Comparison of ENCODE assay signal across 16 mouse cellular contexts in the genomic region with DNA sequence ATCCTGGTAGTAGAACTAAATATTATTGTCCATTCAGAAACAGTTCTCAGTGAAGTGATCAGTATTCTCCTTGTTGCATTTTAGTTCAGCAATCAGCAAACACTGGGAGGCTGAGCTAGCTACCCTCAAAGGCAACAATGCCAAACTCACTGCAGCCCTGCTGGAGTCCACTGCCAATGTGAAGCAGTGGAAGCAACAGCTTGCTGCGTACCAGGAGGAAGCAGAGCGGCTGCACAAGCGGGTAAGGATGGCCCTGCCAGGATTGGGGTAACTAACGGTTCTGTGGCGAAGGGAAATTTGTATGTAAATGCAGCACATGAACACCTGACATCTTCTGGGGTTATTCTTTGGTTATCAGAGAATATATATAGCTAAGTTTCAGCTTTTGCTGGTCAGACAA.
A peak's percentile ranks its signal among the peaks of the same experiment; 100 is the strongest.
DNase-seq lines count a peak whose midpoint lies in the region; ATAC-seq and TF ChIP-seq lines count a peak whose summit lies in the region.
"Had no signal": no experiment of that assay in that cellular context is flagged by ENCODE, and none has a peak within 500 bp of the region (broad histone marks: within the 10 kb centered on the region; RNA-seq: fewer than 3 reads in every experiment).

No protein-coding gene starts in this region.

- H3K27me3 ChIP-seq in heart, embryonic 11.5 days (ENCODE audit: control insufficient read depth, insufficient read depth, low read length): no peaks in the 10 kb centered on the region
- no peaks in the 10 kb centered on the region for H3K27me3 ChIP-seq in G1E (ENCODE audit: insufficient read depth, low read length)
- H3K27me3 ChIP-seq in cerebellum, adult 2 months (ENCODE audit: control insufficient read depth, insufficient read depth, low read length): no peaks in the 10 kb centered on the region
- H3K27me3 ChIP-seq in liver, embryonic 11.5 days (replicated peaks; ENCODE audit: control insufficient read depth, insufficient read depth, low read length): no peaks in the 10 kb centered on the region
- no peaks in the 10 kb centered on the region for H3K27me3 ChIP-seq in intestine, embryonic 16.5 days (replicated peaks; ENCODE audit: control insufficient read depth, insufficient read depth, low read length)
- H3K27me3 ChIP-seq: embryonic facial prominence, embryonic 13.5 days; hindbrain, embryonic 12.5 days; lung, embryonic 15.5 days had no signal

- ATAC-seq in heart, embryonic 11.5 days (replicated peaks; ENCODE audit: insufficient number of reproducible peaks, low FRiP score, low TSS enrichment): no peak
- ATAC-seq in G1E (ENCODE audit: extremely low read depth, insufficient number of reproducible peaks, low FRiP score, poor library complexity, severe bottlenecking): no peak
- ATAC-seq in liver, embryonic 11.5 days (replicated peaks; ENCODE audit: low FRiP score): no peak
- ATAC-seq in intestine, embryonic 16.5 days: no peak

- TF ChIP-seq CTCF in G1E (IDR thresholded peaks at IDR 0.05; ENCODE audit: low read depth, low read length): no peak
- TF ChIP-seq CTCF in cerebellum, adult 2 months (IDR thresholded peaks at IDR 0.05; ENCODE audit: borderline replicate concordance, insufficient read depth, low read depth, low read length): no peak

- H3K4me1 ChIP-seq in heart, embryonic 11.5 days (ENCODE audit: control insufficient read depth, insufficient read depth, low read length): peaks cover 8% of the 10 kb centered on the region
- H3K4me1 ChIP-seq in G1E (ENCODE audit: insufficient read depth, low read depth, low read length): peaks cover 65% of the 10 kb centered on the region
- no peaks in the 10 kb centered on the region for H3K4me1 ChIP-seq in cerebellum, adult 2 months (ENCODE audit: control insufficient read depth, insufficient read depth, low read length)
- H3K4me1 ChIP-seq in liver, embryonic 11.5 days (replicated peaks; ENCODE audit: control insufficient read depth, insufficient read depth, low read length): peaks cover 24% of the 10 kb centered on the region; the same call in 1 of the 2 replicates
- H3K4me1 ChIP-seq in intestine, embryonic 16.5 days (ENCODE audit: control insufficient read depth, insufficient read depth, low read length): no peaks in the 10 kb centered on the region; the same call in 1 of the 2 replicates
- H3K4me1 ChIP-seq: embryonic facial prominence, embryonic 13.5 days; hindbrain, embryonic 12.5 days; lung, embryonic 15.5 days had no signal

- H3K4me2 ChIP-seq in heart, embryonic 11.5 days: no peak overlapping the region
- no peak overlapping the region for H3K4me2 ChIP-seq in liver, embryonic 11.5 days
- no peak overlapping the region for H3K4me2 ChIP-seq in intestine, embryonic 16.5 days (ENCODE audit: low read depth, low read length)
- H3K4me2 ChIP-seq: embryonic facial prominence, embryonic 13.5 days; hindbrain, embryonic 12.5 days; lung, embryonic 15.5 days had no signal

- intact Hi-C loops in heart, postnatal 25 days (cut with DNase I): no loop called here

- H3K36me3 ChIP-seq in heart, embryonic 11.5 days (ENCODE audit: control insufficient read depth, insufficient read depth, low read length): no peaks in the 10 kb centered on the region
- peaks cover 4% of the 10 kb centered on the region for H3K36me3 ChIP-seq in G1E (replicated peaks)
- H3K36me3 ChIP-seq in liver, embryonic 11.5 days (ENCODE audit: control insufficient read depth, insufficient read depth, low read length): no peaks in the 10 kb centered on the region
- H3K36me3 ChIP-seq in intestine, embryonic 16.5 days (ENCODE audit: control insufficient read depth, insufficient read depth, low read length): no peaks in the 10 kb centered on the region
- H3K36me3 ChIP-seq: embryonic facial prominence, embryonic 13.5 days; lung, embryonic 15.5 days had no signal

- 93% methylated on average over 5 of the region's 5 CpGs for WGBS in heart, embryonic 11.5 days (ENCODE audit: insufficient replicate concordance)
- WGBS in cerebellum, adult 2 months: 11% methylated on average over 5 of the region's 5 CpGs
- 92% methylated on average over 5 of the region's 5 CpGs for WGBS in liver, embryonic 11.5 days
- WGBS in intestine, embryonic 16.5 days: 92% methylated on average over 5 of the region's 5 CpGs

- no peak overlapping the region for H3K9ac ChIP-seq in heart, embryonic 11.5 days (ENCODE audit: low read depth, low read length)
- H3K9ac ChIP-seq in liver, embryonic 11.5 days (ENCODE audit: low read depth, low read length): no peak overlapping the region
- no peak overlapping the region for H3K9ac ChIP-seq in intestine, embryonic 16.5 days (ENCODE audit: low read depth, low read length)
- H3K9ac ChIP-seq: embryonic facial prominence, embryonic 13.5 days; hindbrain, embryonic 12.5 days; lung, embryonic 15.5 days had no signal

- no peaks in the 10 kb centered on the region for H3K9me3 ChIP-seq in heart, embryonic 11.5 days (replicated peaks; ENCODE audit: control insufficient read depth, low read length)
- H3K9me3 ChIP-seq in G1E (replicated peaks): no peaks in the 10 kb centered on the region
- no peaks in the 10 kb centered on the region for H3K9me3 ChIP-seq in liver, embryonic 11.5 days (ENCODE audit: control insufficient read depth, low read length)
- H3K9me3 ChIP-seq in intestine, embryonic 16.5 days (ENCODE audit: control insufficient read depth, low read length): no peaks in the 10 kb centered on the region
- H3K9me3 ChIP-seq: embryonic facial prominence, embryonic 13.5 days; hindbrain, embryonic 12.5 days; lung, embryonic 15.5 days had no signal

- DNase-seq in heart, postnatal 25 days (ENCODE audit: low spot score): no peak
- DNase-seq in G1E (ENCODE audit: low spot score): no peak
- DNase-seq in cerebellum, adult 2 months: peak; percentile 63 to 76
- no peak for DNase-seq in liver, embryonic 11.5 days (ENCODE audit: low spot score)
- DNase-seq in Muller cell, postnatal 12 days (ENCODE audit: inconsistent ontology term): no peak
- no peak for DNase-seq in frontal cortex, postnatal 25 days (ENCODE audit: low spot score in 2 of 2)
- DNase-seq: adrenal gland, postnatal 14 days; kidney, adult 11 months; kidney, postnatal 4 days; thymus, postnatal 14 days had no signal

- H3K4me3 ChIP-seq in heart, embryonic 11.5 days (ENCODE audit: low read depth, low read length): no peak overlapping the region
- peak overlapping the region; percentile 49; the same call in 1 of the 2 replicates for H3K4me3 ChIP-seq in G1E (ENCODE audit: low read depth, low read length)
- H3K4me3 ChIP-seq in cerebellum, adult 2 months (replicated peaks; ENCODE audit: insufficient read depth, low read depth, low read length): no peak overlapping the region
- no peak overlapping the region for H3K4me3 ChIP-seq in liver, embryonic 11.5 days (ENCODE audit: low read depth, low read length)
- H3K4me3 ChIP-seq in intestine, embryonic 16.5 days (ENCODE audit: low read length): no peak overlapping the region
- H3K4me3 ChIP-seq: embryonic facial prominence, embryonic 13.5 days; hindbrain, embryonic 12.5 days; lung, embryonic 15.5 days; myocyte had no signal

- H3K27ac ChIP-seq in heart, embryonic 11.5 days (ENCODE audit: low read depth, low read length): 0 out of 2 replicates have a peak overlapping the region, but pooled peaks have one; percentile 3
- no peak overlapping the region for H3K27ac ChIP-seq in cerebellum, adult 2 months (ENCODE audit: insufficient read depth, low read length)
- peak overlapping the region; percentile 70; the same call in 1 of the 2 replicates for H3K27ac ChIP-seq in liver, embryonic 11.5 days (ENCODE audit: low read depth, low read length)
- H3K27ac ChIP-seq in intestine, embryonic 16.5 days (ENCODE audit: low read length): no peak overlapping the region
- H3K27ac ChIP-seq: embryonic facial prominence, embryonic 13.5 days; hindbrain, embryonic 12.5 days; lung, embryonic 15.5 days had no signal

- no peak for TF ChIP-seq POLR2A in cerebellum, adult 2 months (IDR thresholded peaks at IDR 0.05; ENCODE audit: borderline replicate concordance, insufficient read depth, low read length)

Comparison
In these comparisons a context has a peak if more than half of its experiments do, and no peak if none do; other contexts are left out.
1. H3K27ac ChIP-seq: peak in heart, embryonic 11.5 days (single experiment) and liver, embryonic 11.5 days (single experiment); none in cerebellum, adult 2 months (single experiment) and intestine, embryonic 16.5 days (single experiment).
2. DNase-seq: peak in cerebellum, adult 2 months (2 of 2); none in heart, postnatal 25 days (single experiment), G1E (single experiment), liver, embryonic 11.5 days (single experiment), Muller cell, postnatal 12 days (single experiment) and frontal cortex, postnatal 25 days (0 of 2).